Mouse (Mus musculus): ENCODE data around the gene Ube2j1.

GRCm38 (mm10) chr4:33077724-33078123, 46.5 kb downstream of the Ube2j1 start:
- TF ChIP-seq GATA1 (IDR thresholded peaks at IDR 0.05; ENCODE audit: low read length), result no peak
- no peak for TF ChIP-seq TAL1 (IDR thresholded peaks at IDR 0.05; ENCODE audit: low read length)

Measured in erythroblast, embryonic 14.5 days (primary cell).